Mouse (Mus musculus) thymus, postnatal 10 days (tissue): ENCODE data around the gene Tpcn2.
A peak's percentile ranks its signal among the peaks of the same experiment; 100 is the strongest.

Source experiments
- DNase-seq, 2 experiments: peaks; one replicate each; pipeline ENCODE4 v3.0.0; 2021; ENCODE audit warnings: low spot score in 2 of 2

Tpcn2 gene

GRCm38 (mm10) chr7:145283487-145284187 is at the start of gene Tpcn2:
Tpcn2 (minus strand) TSS chr7:145284011.
- DNase-seq, result peak; percentile 83 to 90

DNA sequence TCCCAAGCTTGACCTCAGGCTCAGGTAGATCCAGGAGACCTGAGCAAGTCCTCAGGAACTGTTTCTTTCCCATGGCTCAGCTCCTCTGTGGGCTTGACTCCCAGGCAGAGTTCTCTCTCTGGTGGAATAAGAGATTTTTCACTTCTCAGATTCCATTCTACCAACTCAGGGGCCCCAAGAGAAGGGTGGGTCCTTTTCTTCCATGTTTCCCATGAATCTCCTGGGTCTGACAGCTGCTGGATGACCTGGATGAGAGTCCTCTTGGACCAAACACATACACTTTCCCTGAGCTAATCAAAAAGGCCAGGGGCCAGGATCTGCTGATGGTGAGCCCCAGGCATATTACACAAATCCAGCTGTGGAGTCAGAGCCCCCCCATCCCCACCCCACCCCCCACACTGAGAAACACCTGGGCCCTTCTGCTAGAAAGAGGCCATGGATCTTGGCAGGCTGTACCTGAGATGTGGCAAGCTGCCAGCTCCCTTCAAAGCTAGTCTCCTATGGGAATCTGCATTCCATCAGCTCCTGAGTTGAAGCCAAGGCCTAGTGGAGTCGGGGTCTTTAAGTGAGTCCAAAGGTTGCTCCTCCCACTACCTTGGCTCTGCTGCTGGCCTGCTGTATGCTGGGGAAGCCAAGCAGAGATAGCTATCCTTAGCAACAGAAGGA is 48.7 kb upstream of the Tpcn2 start:
- DNase-seq, result no peak

DNA sequence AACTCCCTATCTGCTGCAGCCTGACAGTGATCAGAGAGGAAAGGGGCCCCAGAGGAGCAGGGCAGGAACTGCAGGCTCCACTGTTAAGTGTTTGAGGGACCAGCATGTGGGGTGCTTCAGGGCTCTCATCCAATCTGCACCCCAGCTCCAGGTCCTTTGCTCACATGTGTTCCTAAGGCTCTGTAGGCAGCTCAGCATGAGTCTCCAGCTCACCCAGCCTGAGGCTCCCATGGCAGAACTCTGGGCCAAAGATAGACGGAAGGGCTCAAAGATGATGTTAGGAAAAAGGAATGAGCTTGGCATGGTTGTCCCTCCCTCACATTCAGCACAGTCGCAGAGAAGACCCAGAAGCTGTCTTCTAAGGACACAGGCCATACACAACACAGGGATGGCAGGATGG is 46.8 kb upstream of the Tpcn2 start:
- DNase-seq, result no peak

- DNase-seq, result no peak
These were observed 46.2 kb upstream of the Tpcn2 start for GRCm38 (mm10) chr7:145329982-145330381.

- DNase-seq, result no peak
These were observed 41.9 kb upstream of the Tpcn2 start for GRCm38 (mm10) chr7:145325697-145326096.

- DNase-seq, result no peak
These were observed 39.8 kb upstream of the Tpcn2 start for GRCm38 (mm10) chr7:145323607-145324006.

DNA sequence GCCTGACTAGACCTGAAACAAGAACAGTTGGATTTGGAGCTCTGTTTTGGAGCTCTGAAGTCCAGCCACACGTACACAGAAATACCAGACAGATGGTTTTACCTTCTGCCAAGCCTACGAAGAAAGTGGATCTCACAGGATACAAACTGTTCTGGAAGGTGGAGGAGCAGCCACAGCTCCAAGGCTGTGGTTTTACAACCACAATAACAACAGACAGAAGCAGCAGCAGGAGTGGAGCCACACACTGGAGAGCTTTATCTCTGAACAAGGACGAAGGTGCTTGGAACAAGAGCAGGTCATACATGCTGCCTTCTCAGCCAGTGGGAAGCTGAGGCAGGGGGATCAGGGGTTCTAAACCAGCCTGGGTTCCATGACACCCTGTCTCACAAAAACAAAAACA is 35.7 kb upstream of the Tpcn2 start:
- no peak for DNase-seq

- no peak for DNase-seq
These were observed 33.7 kb upstream of the Tpcn2 start for GRCm38 (mm10) chr7:145317522-145317921.

DNA sequence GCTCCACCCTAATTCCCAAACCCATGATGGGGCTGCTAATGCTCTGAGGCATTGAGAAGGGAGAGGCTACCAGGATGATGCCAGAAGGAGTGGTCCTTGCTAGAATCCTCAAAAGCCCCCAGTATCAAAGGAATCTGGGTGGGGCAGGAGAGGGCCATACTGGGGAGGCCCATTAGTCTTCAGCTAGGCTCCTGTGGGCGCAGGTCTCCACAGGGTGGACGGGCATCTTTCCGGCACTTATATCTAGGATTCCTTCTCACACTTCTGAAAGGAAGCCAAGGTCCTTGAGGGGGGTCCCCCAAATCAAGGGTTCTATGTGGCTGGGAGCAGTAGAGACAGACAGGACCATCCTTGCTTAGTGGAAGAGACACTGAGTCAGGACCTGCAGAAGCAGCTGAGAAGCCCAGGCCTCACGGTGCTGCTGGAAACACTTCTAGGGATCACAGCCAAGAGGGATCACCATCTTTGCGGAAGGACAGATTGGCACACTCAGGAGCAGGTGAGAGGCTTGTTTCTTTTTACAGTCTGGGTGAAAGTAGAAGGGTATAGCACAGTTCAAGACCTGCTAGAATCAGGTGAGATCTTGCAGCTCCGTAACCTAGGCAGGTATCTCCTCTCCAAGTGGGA is 31.1 kb upstream of the Tpcn2 start, which contains the start of gene Mrgprd:
TSS of gene Mrgprd (plus strand) at position 51 of the 627 bp plus-strand sequence.
- no peak for DNase-seq

DNA sequence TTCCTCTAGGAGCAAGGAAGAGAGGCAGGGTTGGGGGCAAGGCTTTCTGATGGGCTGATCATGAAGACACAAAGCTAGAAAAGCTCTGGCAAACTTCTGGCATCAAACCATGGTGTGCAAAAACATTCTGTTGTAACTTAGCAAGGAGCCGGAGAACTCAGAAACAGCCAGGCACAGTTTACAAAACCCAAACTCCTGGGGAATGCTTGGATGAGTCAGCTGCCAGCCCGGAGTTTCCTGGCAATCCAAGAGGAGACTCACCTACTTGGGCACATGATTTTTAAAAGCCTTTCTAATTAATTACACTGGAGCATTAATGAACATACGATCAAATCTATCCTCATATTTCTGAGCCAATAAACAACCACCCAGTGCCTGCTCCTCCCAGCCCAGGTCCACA is 28.3 kb upstream of the Tpcn2 start:
- DNase-seq, result no peak

DNA sequence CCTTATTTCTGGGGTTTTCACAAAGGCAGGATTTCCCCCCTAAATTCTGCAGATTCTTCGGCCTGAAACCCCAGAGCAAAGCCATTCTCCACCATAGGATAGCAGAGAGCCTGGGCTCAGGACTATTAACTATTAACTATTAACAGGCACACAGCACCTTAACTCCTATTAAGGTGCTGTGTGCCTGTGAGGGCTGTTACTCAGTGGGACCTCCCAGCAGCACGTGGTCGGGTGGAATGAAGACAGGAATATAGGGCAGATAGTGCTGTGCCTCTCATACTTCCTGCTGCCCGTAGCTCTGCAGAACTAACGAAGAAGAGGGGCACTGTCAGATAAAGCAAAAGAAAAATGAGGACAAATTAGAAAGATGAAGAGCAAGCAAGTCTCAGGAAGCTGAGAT is 26.7 kb upstream of the Tpcn2 start:
- no peak for DNase-seq

DNA sequence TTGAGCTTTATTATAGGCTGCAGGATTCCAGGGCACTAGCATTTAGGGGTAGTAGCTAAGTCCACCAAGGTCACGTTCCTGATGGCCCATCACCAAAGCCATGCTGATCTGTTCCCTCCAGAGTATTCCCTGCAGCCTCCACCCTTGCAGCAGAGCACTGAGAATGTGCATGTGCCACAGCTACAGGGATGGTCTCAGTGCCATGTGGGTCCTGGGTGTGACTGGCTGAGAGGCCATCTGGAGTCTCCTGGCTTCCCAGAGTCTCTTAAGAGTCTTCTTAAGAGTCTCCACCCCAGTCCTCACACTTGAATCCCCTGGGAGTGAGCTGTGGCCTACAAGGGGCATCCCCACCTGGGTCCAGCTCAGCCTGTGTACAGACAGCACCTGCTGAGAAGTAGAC is 26.1 kb upstream of the Tpcn2 start:
- DNase-seq, result no peak

DNA sequence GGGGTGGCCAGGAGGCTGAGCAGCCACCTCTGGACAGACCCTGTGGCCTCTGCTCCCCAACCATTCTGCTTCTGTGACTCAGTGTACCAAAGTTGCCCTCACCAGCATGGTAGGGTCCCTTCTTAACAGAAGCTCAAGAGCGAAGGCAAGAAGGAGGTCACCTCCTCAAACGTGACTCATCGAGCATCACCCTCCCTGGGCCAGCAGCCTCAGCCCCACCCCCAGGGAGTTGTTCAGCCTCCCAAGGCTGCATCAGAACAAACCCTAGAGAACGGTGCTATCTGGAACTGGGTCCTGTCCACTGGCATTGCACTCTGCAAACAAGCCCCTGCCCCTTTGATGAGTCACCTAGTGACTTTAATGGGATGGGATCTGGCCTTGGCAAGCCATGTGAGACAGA is 25.1 kb upstream of the Tpcn2 start:
- no peak for DNase-seq

- DNase-seq, result no peak
These were observed 24.4 kb upstream of the Tpcn2 start for GRCm38 (mm10) chr7:145308061-145308675.

DNA sequence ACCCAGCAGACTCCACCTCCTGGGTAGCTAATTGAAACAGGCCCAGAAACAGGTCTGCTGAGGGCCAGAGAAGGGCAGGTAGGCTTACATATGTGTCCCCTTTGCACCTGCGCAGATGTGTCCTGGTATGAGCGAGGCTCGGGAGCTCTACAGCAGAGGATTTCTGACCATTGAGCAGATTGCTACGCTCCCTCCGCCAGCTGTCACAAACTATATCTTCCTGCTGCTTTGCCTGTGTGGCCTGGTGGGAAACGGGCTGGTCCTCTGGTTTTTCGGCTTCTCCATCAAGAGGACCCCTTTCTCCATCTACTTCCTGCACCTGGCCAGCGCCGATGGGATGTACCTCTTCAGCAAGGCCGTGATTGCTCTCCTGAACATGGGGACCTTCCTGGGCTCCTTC is 23.8 kb upstream of the Tpcn2 start:
- no peak for DNase-seq

- DNase-seq, result no peak
These were observed 20.3 kb upstream of the Tpcn2 start for GRCm38 (mm10) chr7:145304153-145304552.

DNA sequence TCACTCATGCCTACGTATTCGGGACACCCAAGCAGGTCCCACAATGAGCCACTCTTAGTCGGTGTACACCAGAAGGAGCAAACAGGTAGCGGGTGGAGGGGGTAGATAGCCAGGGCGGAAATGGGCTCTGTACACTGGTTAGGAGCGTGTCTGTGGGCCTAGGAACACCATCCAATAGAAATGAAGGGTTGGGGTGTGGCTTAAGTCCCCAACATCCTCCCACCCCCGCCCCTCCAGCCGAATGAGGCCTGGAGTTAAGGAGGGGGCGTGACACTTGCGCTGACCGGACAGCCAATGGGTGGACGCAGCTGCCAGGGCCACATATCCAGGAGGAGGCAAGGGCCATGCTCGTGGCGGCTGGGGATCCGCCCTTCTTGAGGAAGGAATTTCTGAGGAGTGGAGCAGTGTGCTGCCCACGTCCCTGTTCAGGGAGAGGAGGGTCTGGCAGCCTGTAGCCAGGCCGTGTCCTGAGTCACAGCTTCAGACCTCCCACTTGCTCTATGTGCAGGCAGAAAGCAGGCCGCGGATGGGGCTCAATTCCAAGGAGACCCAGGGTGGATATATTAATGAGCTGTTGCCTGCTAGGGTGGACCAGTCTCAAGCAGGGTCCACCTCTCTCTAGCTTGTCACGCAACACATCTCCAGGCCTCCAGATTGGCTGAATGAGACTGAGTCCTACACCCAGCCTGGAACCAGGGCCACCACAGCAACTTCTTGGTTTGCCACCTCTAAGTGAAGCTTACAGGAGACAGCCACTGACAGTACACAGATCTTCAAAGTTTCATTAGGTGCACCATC is 18.9 kb upstream of the Tpcn2 start:
- DNase-seq, result no peak

DNA sequence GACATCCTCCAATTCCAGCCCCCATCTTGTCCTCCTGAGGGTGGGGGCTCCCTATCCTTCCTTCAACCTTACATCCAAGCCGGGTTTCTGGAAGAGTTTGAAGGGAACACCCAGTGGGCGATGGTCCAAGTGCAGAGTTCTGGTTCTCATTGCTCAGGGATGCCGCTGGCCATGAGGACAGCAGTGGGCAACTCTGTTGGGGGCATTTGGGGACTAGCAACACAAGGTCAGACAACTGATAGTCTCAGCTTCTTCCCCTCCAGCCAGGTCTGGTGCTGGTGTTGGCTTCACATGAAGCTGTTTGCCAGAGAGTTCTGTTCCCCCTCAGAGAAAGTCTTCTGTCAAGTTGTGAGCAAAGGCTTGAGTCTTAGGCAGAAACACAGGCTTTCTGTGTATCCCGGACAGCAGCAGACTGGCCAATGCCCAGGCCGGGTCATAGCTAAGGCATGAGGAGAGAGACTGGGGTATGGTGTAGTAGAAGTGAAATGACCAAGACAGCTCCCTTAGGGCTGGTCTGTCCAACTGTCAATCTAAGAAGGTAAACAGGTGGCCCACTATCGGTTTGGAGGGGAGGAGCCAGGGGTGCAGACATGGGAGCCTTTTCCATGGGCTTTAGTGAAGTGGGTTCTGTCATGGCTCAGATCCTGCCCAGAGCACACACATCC is 17.7 kb upstream of the Tpcn2 start:
- DNase-seq, result no peak

- DNase-seq, result no peak
These were observed 17.2 kb upstream of the Tpcn2 start for GRCm38 (mm10) chr7:145301008-145301340.

DNA sequence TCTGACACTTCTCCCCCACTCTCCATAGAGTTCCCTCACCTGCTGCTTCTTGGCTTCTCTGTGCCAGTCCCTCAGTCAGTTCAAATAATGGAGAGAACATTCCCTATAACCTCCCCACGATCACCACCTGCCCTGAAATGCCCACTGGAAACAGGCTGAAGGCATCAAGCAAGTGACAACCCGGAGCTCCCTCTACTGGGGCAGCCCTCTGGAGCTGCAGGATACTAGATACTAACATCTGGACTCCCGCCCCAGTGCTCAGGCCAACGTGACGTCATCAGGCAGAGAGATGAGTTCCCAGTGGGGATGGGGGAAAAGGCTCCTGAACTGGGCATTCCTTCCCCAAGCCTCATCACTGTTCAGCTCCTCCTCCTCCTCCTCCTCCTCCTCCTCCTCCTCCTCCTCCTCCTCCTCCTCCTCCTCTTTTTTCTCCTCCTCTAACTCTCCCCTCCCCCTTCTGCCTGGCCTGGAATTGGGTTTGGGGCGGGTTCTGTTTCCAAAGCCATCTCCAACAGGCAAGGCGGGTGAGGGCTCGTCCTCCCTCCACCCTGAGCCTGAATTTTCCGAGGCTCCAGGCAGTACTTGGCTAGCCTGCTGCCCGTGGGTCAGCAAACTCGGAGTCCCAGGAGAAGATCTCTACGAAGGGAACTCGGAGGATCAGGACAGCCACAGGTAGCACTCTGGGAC is 16.7 kb upstream of the Tpcn2 start, which contains the start of gene Mrgprf:
TSS of gene Mrgprf (plus strand) at position 508 of the 687 bp plus-strand sequence.
- DNase-seq, result no peak
